Mouse (Mus musculus): ENCODE results near the gene Sclt1. TPM values are rescaled to one million over a fixed set of nuclear protein-coding genes. Genes with fewer than 3 reads are reported as not detected.
"Not testable (repeated sequence)": the region's sequence is repeated elsewhere in the genome, so short reads cannot be mapped to it uniquely, and the experiment has no call there.

The Sclt1 gene
- 1 to 10 TPM; 5.7 to 8.8 TPM for total RNA-seq (2021)
- long read RNA-seq, experiment 1, transcript Sclt1-201 (21 exons, 3,005 nt): major isoform, 8 of 9 reads
- long read RNA-seq, experiment 1, partial matches to known transcripts: 0 of 9 reads
- long read RNA-seq, experiment 1, other reads (novel, unspliced or antisense): 1 of 9 reads
- long read RNA-seq, experiment 2, partial matches to known transcripts: 2 of 6 reads
- long read RNA-seq, experiment 2, other reads (novel, unspliced or antisense): 0 of 6 reads

- DNase-seq: peak; percentile 97
Observed at GRCm38 (mm10) chr3:41742278-41742934, at the start of gene Sclt1, which contains the start of gene D3Ertd751e. TSS of gene Sclt1 (minus strand) at chr3:41742514. TSS of gene D3Ertd751e (plus strand) at chr3:41742611.

GRCm38 (mm10) chr3:41762091-41762490 is 19.8 kb upstream of the Sclt1 start:
- no peak for DNase-seq

- no peak for DNase-seq
Observed at GRCm38 (mm10) chr3:41754556-41754955, 12.2 kb upstream of the Sclt1 start.

GRCm38 (mm10) chr3:41743436-41743835 is 1.1 kb upstream of the Sclt1 start:
- no peak for DNase-seq

- no peak for DNase-seq
Observed at GRCm38 (mm10) chr3:41741601-41742277, 575 bp downstream of the Sclt1 start.

- DNase-seq: no peak
Observed at GRCm38 (mm10) chr3:41695681-41696080, 46.6 kb downstream of the Sclt1 start.

- no peak for DNase-seq
Observed at GRCm38 (mm10) chr3:41692440-41693142, 49.7 kb downstream of the Sclt1 start.

GRCm38 (mm10) chr3:41690114-41690640 is 52.1 kb downstream of the Sclt1 start:
- not testable (repeated sequence) for DNase-seq

- no peak for DNase-seq
Observed at GRCm38 (mm10) chr3:41686396-41686795, 55.9 kb downstream of the Sclt1 start.

GRCm38 (mm10) chr3:41682084-41682483 is 60.2 kb downstream of the Sclt1 start:
- no peak for DNase-seq

- no peak for DNase-seq
Observed at GRCm38 (mm10) chr3:41676648-41677047, 65.7 kb downstream of the Sclt1 start.

GRCm38 (mm10) chr3:41674778-41675177 is 67.5 kb downstream of the Sclt1 start:
- no peak for DNase-seq

GRCm38 (mm10) chr3:41655642-41656041 is 86.7 kb downstream of the Sclt1 start:
- no peak for DNase-seq

GRCm38 (mm10) chr3:41620971-41621370 is 121.3 kb downstream of the Sclt1 start:
- no peak for DNase-seq

GRCm38 (mm10) chr3:41618488-41618887 is 123.8 kb downstream of the Sclt1 start:
- no peak for DNase-seq

- no peak for DNase-seq
Observed at GRCm38 (mm10) chr3:41618036-41618435, 124.3 kb downstream of the Sclt1 start.

GRCm38 (mm10) chr3:41614230-41614985 is 127.9 kb downstream of the Sclt1 start:
- DNase-seq: no peak

GRCm38 (mm10) chr3:41613706-41614105 is 128.6 kb downstream of the Sclt1 start:
- no peak for DNase-seq

- DNase-seq: no peak
Observed at GRCm38 (mm10) chr3:41612211-41612610, 130.1 kb downstream of the Sclt1 start.

GRCm38 (mm10) chr3:41609071-41609470 is 133.2 kb downstream of the Sclt1 start:
- no peak for DNase-seq

- DNase-seq: no peak
Observed at GRCm38 (mm10) chr3:41607467-41607866, 134.8 kb downstream of the Sclt1 start.

GRCm38 (mm10) chr3:41607050-41607449 is 135.3 kb downstream of the Sclt1 start:
- DNase-seq: no peak
